ENCODE assay signal across 21 mouse cellular contexts in genomic region chr2:38544982-38545381, GRCm38 (mm10). TPM values are rescaled to one million over a fixed set of nuclear protein-coding genes. Genes with fewer than 3 reads are reported as not detected.
DNase-seq lines count a peak whose midpoint lies in the region; ATAC-seq and TF ChIP-seq lines count a peak whose summit lies in the region.
"Had no signal": no experiment of that assay in that cellular context is flagged by ENCODE, and none has a peak within 500 bp of the region (broad histone marks: within the 10 kb centered on the region; RNA-seq: fewer than 3 reads in every experiment).

No protein-coding gene starts in this region.

- 0 out of 2 replicates have a peak overlapping the region, but pooled peaks have one; percentile 8 for H3K27ac ChIP-seq in forebrain, embryonic 10.5 days
- H3K27ac ChIP-seq in forebrain, embryonic 15.5 days (replicated peaks) = no peak overlapping the region
- H3K27ac ChIP-seq in limb, embryonic 14.5 days (replicated peaks; ENCODE audit: low read depth, low read length) = peak overlapping the region; percentile 33; the same call in 1 of the 2 replicates
- H3K27ac ChIP-seq in limb, embryonic 10.5 days = no peak overlapping the region
- H3K27ac ChIP-seq in hindbrain, embryonic 11.5 days (ENCODE audit: low read depth, low read length) = no peak overlapping the region
- H3K27ac ChIP-seq: forebrain, embryonic 13.5 days; hindbrain, embryonic 15.5 days; layer of hippocampus, adult 2 months; liver, embryonic 13.5 days; stomach, postnatal 0 days had no signal

- H3K27me3 ChIP-seq in forebrain, embryonic 10.5 days (ENCODE audit: poor library complexity, severe bottlenecking) = no peaks in the 10 kb centered on the region
- no peaks in the 10 kb centered on the region for H3K27me3 ChIP-seq in forebrain, embryonic 15.5 days
- no peaks in the 10 kb centered on the region for H3K27me3 ChIP-seq in limb, embryonic 14.5 days (ENCODE audit: control insufficient read depth, insufficient read depth, low read length)
- no peaks in the 10 kb centered on the region for H3K27me3 ChIP-seq in limb, embryonic 10.5 days (ENCODE audit: low read depth, poor library complexity, severe bottlenecking)
- H3K27me3 ChIP-seq in hindbrain, embryonic 11.5 days (ENCODE audit: control insufficient read depth, insufficient read depth, low read length) = no peaks in the 10 kb centered on the region
- H3K27me3 ChIP-seq: forebrain, embryonic 13.5 days; hindbrain, embryonic 15.5 days; liver, embryonic 13.5 days had no signal

- H3K4me2 ChIP-seq in forebrain, embryonic 15.5 days (replicated peaks) = no peak overlapping the region
- no peak overlapping the region for H3K4me2 ChIP-seq in limb, embryonic 14.5 days (replicated peaks; ENCODE audit: low read depth, low read length, severe bottlenecking)
- no peak overlapping the region for H3K4me2 ChIP-seq in hindbrain, embryonic 11.5 days (replicated peaks; ENCODE audit: low read depth, low read length)
- H3K4me2 ChIP-seq: forebrain, embryonic 13.5 days; hindbrain, embryonic 15.5 days; liver, embryonic 13.5 days had no signal

- no peak overlapping the region for H3K4me3 ChIP-seq in forebrain, embryonic 10.5 days
- H3K4me3 ChIP-seq in forebrain, embryonic 15.5 days = no peak overlapping the region
- H3K4me3 ChIP-seq in limb, embryonic 14.5 days (replicated peaks; ENCODE audit: low read length) = no peak overlapping the region
- no peak overlapping the region for H3K4me3 ChIP-seq in limb, embryonic 10.5 days
- H3K4me3 ChIP-seq in hindbrain, embryonic 11.5 days (ENCODE audit: low read depth, low read length) = no peak overlapping the region
- H3K4me3 ChIP-seq: forebrain, embryonic 13.5 days; hindbrain, embryonic 15.5 days; layer of hippocampus, adult 2 months; liver, embryonic 13.5 days; midbrain, embryonic 10.5 days had no signal

- no peak for TF ChIP-seq POLR2A in limb, embryonic 14.5 days (IDR thresholded peaks at IDR 0.05; ENCODE audit: borderline replicate concordance, extremely low read depth, insufficient read depth, insufficient read length)

- DNase-seq in forebrain, embryonic 10.5 days (ENCODE audit: extremely low spot score, low spot score) = no peak
- no peak for DNase-seq in limb, embryonic 14.5 days (ENCODE audit: low spot score)
- no peak for DNase-seq in limb, embryonic 10.5 days (ENCODE audit: low spot score)
- DNase-seq in urinary bladder, postnatal 36 days (ENCODE audit: low spot score in 2 of 2) = no peak
- no peak for DNase-seq in hindbrain, embryonic 11.5 days (ENCODE audit: low spot score)
- DNase-seq: adrenal gland, postnatal 36 days; cerebellum, adult 18-20 months; cerebellum, postnatal 25 days; gastrocnemius, postnatal 25 days; liver, embryonic 13.5 days; lung, postnatal 10 days; retina, postnatal 1 day had no signal

- ATAC-seq in forebrain, embryonic 15.5 days (replicated peaks) = no peak
- no peak for ATAC-seq in limb, embryonic 14.5 days (ENCODE audit: low FRiP score, low read depth)
- ATAC-seq in common myeloid progenitor, adult 5-6 weeks (replicated peaks; ENCODE audit: low read depth, poor library complexity, severe bottlenecking) = peak; percentile 73
- ATAC-seq in monocyte, adult 5-6 weeks (replicated peaks; ENCODE audit: insufficient number of reproducible peaks, low FRiP score, low TSS enrichment, poor library complexity, severe bottlenecking) = 0 out of 2 replicates have a peak, but pooled peaks have one; percentile 18
- ATAC-seq in hindbrain, embryonic 11.5 days (ENCODE audit: low FRiP score) = no peak
- ATAC-seq: forebrain, embryonic 13.5 days; intestine, embryonic 16.5 days had no signal

- no peaks in the 10 kb centered on the region for H3K9me3 ChIP-seq in forebrain, embryonic 10.5 days
- H3K9me3 ChIP-seq in forebrain, embryonic 15.5 days = no peaks in the 10 kb centered on the region
- no peaks in the 10 kb centered on the region for H3K9me3 ChIP-seq in limb, embryonic 14.5 days (ENCODE audit: control insufficient read depth, low read length)
- H3K9me3 ChIP-seq in limb, embryonic 10.5 days (replicated peaks) = no peaks in the 10 kb centered on the region
- H3K9me3 ChIP-seq in hindbrain, embryonic 11.5 days (ENCODE audit: control insufficient read depth, low read length) = no peaks in the 10 kb centered on the region
- H3K9me3 ChIP-seq: forebrain, embryonic 13.5 days; hindbrain, embryonic 15.5 days; liver, embryonic 13.5 days; midbrain, embryonic 10.5 days had no signal

- H3K36me3 ChIP-seq in forebrain, embryonic 10.5 days (replicated peaks) = peaks cover 11% of the 10 kb centered on the region; the same call in 1 of the 2 replicates
- no peaks in the 10 kb centered on the region for H3K36me3 ChIP-seq in forebrain, embryonic 15.5 days
- peaks cover 7% of the 10 kb centered on the region for H3K36me3 ChIP-seq in limb, embryonic 14.5 days (ENCODE audit: control insufficient read depth, insufficient read depth, low read length)
- no peaks in the 10 kb centered on the region for H3K36me3 ChIP-seq in limb, embryonic 10.5 days
- H3K36me3 ChIP-seq in hindbrain, embryonic 11.5 days (ENCODE audit: control insufficient read depth, insufficient read depth, low read length) = no peaks in the 10 kb centered on the region
- H3K36me3 ChIP-seq: hindbrain, embryonic 15.5 days; liver, embryonic 13.5 days had no signal

- H3K4me1 ChIP-seq in forebrain, embryonic 10.5 days = peaks cover 76% of the 10 kb centered on the region
- H3K4me1 ChIP-seq in forebrain, embryonic 15.5 days = peaks cover 26% of the 10 kb centered on the region
- H3K4me1 ChIP-seq in limb, embryonic 14.5 days (ENCODE audit: control insufficient read depth, insufficient read depth, low read length) = peaks cover 14% of the 10 kb centered on the region
- peaks cover 39% of the 10 kb centered on the region for H3K4me1 ChIP-seq in limb, embryonic 10.5 days
- H3K4me1 ChIP-seq in hindbrain, embryonic 11.5 days (replicated peaks; ENCODE audit: control insufficient read depth, insufficient read depth, low read length) = peaks cover 6% of the 10 kb centered on the region; the same call in 1 of the 2 replicates

- no peak overlapping the region for H3K9ac ChIP-seq in forebrain, embryonic 15.5 days (replicated peaks)
- no peak overlapping the region for H3K9ac ChIP-seq in limb, embryonic 14.5 days (ENCODE audit: low read depth, low read length, severe bottlenecking)
- no peak overlapping the region for H3K9ac ChIP-seq in hindbrain, embryonic 11.5 days (ENCODE audit: low read depth, low read length)
- H3K9ac ChIP-seq: forebrain, embryonic 13.5 days; hindbrain, embryonic 15.5 days; liver, embryonic 13.5 days had no signal

- WGBS in forebrain, embryonic 10.5 days = 90% methylated on average over 6 of the region's 6 CpGs
- WGBS in forebrain, embryonic 15.5 days = 81% methylated on average over 6 of the region's 6 CpGs
- 73% methylated on average over 6 of the region's 6 CpGs for WGBS in limb, embryonic 14.5 days
- 91% methylated on average over 6 of the region's 6 CpGs for WGBS in limb, embryonic 10.5 days
- WGBS in hindbrain, embryonic 11.5 days = 77% methylated on average over 6 of the region's 6 CpGs

RNA-seq across cellular contexts. Expression of gene Nek6, which starts 33.5 kb away (rescaled TPM):
- polyA plus RNA-seq in forebrain, embryonic 10.5 days (2016; fragmentation: Nextera tagmentation; extraction: Ambion mirVana) = 120 and 134 TPM in 2 replicates
- polyA plus RNA-seq in forebrain, embryonic 15.5 days (2015; fragmentation: Nextera tagmentation; extraction: Ambion mirVana) = 90.0 and 110 TPM in 2 replicates
- polyA plus RNA-seq in limb, embryonic 14.5 days (2012; rRNA removed) = 77.2 and 81.1 TPM in 2 replicates
- polyA plus RNA-seq in limb, embryonic 14.5 days (2014; fragmentation: Nextera tagmentation; extraction: Ambion mirVana) = 123 and 138 TPM in 2 replicates
- 67.5 and 83.4 TPM in 2 replicates for polyA plus RNA-seq in limb, embryonic 10.5 days (2016; fragmentation: Nextera tagmentation; extraction: Ambion mirVana)
- 5.4 and 7.2 TPM in 2 replicates for total RNA-seq in common myeloid progenitor, adult 5-6 weeks (2017)
- 0.39 to 0.57 TPM (median 0.53 TPM) in 3 replicates for total RNA-seq in monocyte, adult 5-6 weeks (2017)
- 84.5 and 87.8 TPM in 2 replicates for polyA plus RNA-seq in hindbrain, embryonic 11.5 days (2014; fragmentation: Nextera tagmentation; extraction: Ambion mirVana)

Comparison
In these comparisons a context has a peak if more than half of its experiments do, and no peak if none do; other contexts are left out.
1. H3K27ac ChIP-seq: peak in forebrain, embryonic 10.5 days (single experiment) and limb, embryonic 14.5 days (single experiment); none in forebrain, embryonic 15.5 days (single experiment), limb, embryonic 10.5 days (single experiment) and hindbrain, embryonic 11.5 days (single experiment).
2. ATAC-seq: peak in common myeloid progenitor, adult 5-6 weeks (single experiment) and monocyte, adult 5-6 weeks (single experiment); none in forebrain, embryonic 15.5 days (single experiment), limb, embryonic 14.5 days (single experiment) and hindbrain, embryonic 11.5 days (single experiment).